Mouse (Mus musculus) ES-E14 (cell line): ENCODE measurements around the gene Pmm2.

Experiments
- CHD2 ChIP-seq: IDR thresholded peaks from 2 replicates; pipeline ENCODE4 v1.6.1; 2014; ENCODE audit warnings: mild to moderate bottlenecking, low read depth, low read length, inconsistent platforms
- MAFK ChIP-seq: IDR thresholded peaks from 2 replicates; pipeline ENCODE4 v1.6.1; 2014; ENCODE audit warnings: mild to moderate bottlenecking, low read depth, low read length, inconsistent platforms; ENCODE audit not compliant: insufficient read depth
- ZC3H11A ChIP-seq: IDR thresholded peaks from 2 replicates; pipeline ENCODE4 v1.6.1; 2012; ENCODE audit warnings: low read depth, mild to moderate bottlenecking, inconsistent platforms, low read length, borderline replicate concordance

DNA sequence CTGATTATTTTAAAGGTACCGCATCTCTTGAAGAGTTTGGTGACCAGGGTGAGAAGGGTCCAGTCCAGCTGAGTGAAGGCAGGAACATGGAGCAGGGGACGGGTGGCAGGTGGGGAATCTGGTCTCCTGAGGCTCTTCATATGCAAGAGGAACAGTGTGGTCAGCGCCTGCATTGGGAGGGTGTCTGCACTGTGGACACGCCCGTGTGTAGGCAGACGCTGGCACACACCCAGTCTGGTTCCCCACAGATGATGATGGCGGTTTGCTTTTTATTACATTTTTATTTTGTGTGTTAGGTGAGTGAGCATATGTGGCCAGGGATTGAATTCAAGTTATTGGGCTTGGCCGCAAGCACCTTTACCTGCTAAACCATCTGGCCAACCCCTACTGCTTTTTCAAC is 38.1 kb downstream of the Pmm2 start:
- no peak for TF ChIP-seq ZC3H11A
- no peak for TF ChIP-seq MAFK
- TF ChIP-seq CHD2: no peak
